Mouse (Mus musculus): ENCODE data around the gene Rassf5.

- TF ChIP-seq CTCF (IDR thresholded peaks at IDR 0.05; ENCODE audit: control insufficient read depth, insufficient read depth, insufficient read length) (no peak), MYOD1 (IDR thresholded peaks at IDR 0.05; ENCODE audit: control insufficient read depth, insufficient read length, low read depth) (no peak), MAX (IDR thresholded peaks at IDR 0.05) (no peak), USF1 (IDR thresholded peaks at IDR 0.05; ENCODE audit: low read depth) (no peak), MYOG (IDR thresholded peaks at IDR 0.05; ENCODE audit: control insufficient read depth, extremely low read depth, insufficient read length) (no peak), FOSL1 (IDR thresholded peaks at IDR 0.05; ENCODE audit: insufficient read depth, low read length, poor library complexity, severe bottlenecking) (no peak), CEBPB (IDR thresholded peaks at IDR 0.05; ENCODE audit: low read depth) (no peak)
These were observed 23.1 kb downstream of the Rassf5 start for GRCm38 (mm10) chr1:131221822-131222590.

All from C2C12 (cell line).